7 mouse cellular contexts compared by ENCODE assay signal in genomic region chr7:80323336-80323735, GRCm38 (mm10). TPM values are rescaled to one million over a fixed set of nuclear protein-coding genes. Genes with fewer than 3 reads are reported as not detected.
A peak's percentile ranks its signal among the peaks of the same experiment; 100 is the strongest.
DNase-seq lines count a peak whose midpoint lies in the region; ATAC-seq lines count a peak whose summit lies in the region.

No protein-coding gene starts in this region.

- no peak for DNase-seq in lung, postnatal 14 days
- DNase-seq in gastrocnemius, adult 18-20 months (ENCODE audit: low spot score): no peak

- peaks cover 9% of the 10 kb centered on the region for H3K4me1 ChIP-seq in lung, embryonic 16.5 days (replicated peaks; ENCODE audit: control insufficient read depth, insufficient read depth, low read length)
- H3K4me1 ChIP-seq in forebrain, embryonic 12.5 days: peaks cover 22% of the 10 kb centered on the region
- H3K4me1 ChIP-seq in limb, embryonic 12.5 days (replicated peaks): peaks cover 13% of the 10 kb centered on the region
- H3K4me1 ChIP-seq in stomach, embryonic 15.5 days: no peaks in the 10 kb centered on the region; the same call in 1 of the 2 replicates

- no peak for ATAC-seq in lung, embryonic 16.5 days (ENCODE audit: low read depth)
- no peak for ATAC-seq in forebrain, embryonic 12.5 days (ENCODE audit: low FRiP score)
- ATAC-seq in limb, embryonic 12.5 days (ENCODE audit: insufficient number of reproducible peaks, insufficient read depth, low FRiP score, low TSS enrichment, low read depth): no peak
- ATAC-seq in stomach, embryonic 15.5 days (ENCODE audit: insufficient read depth, low FRiP score, low read depth): no peak
- no peak for ATAC-seq in CD4-positive, CD25-positive, alpha-beta regulatory T cell, adult 4 months

- no peaks in the 10 kb centered on the region for H3K9me3 ChIP-seq in lung, embryonic 16.5 days (ENCODE audit: control insufficient read depth, low read length)
- no peaks in the 10 kb centered on the region for H3K9me3 ChIP-seq in forebrain, embryonic 12.5 days
- H3K9me3 ChIP-seq in limb, embryonic 12.5 days: no peaks in the 10 kb centered on the region
- H3K9me3 ChIP-seq in stomach, embryonic 15.5 days: no peaks in the 10 kb centered on the region

- 13% methylated on average over 8 of the region's 8 CpGs for WGBS in lung, embryonic 16.5 days
- WGBS in forebrain, embryonic 12.5 days: 22% methylated on average over 8 of the region's 8 CpGs
- WGBS in limb, embryonic 12.5 days: 18% methylated on average over 8 of the region's 8 CpGs
- 11% methylated on average over 8 of the region's 8 CpGs for WGBS in stomach, embryonic 15.5 days

- peak overlapping the region; percentile 63 for H3K9ac ChIP-seq in lung, embryonic 16.5 days (ENCODE audit: low read length)
- H3K9ac ChIP-seq in forebrain, embryonic 12.5 days: peak overlapping the region; percentile 61
- H3K9ac ChIP-seq in limb, embryonic 12.5 days (replicated peaks): peak overlapping the region; percentile 58
- H3K9ac ChIP-seq in stomach, embryonic 15.5 days: peak overlapping the region; percentile 40

- no peaks in the 10 kb centered on the region for H3K27me3 ChIP-seq in lung, embryonic 16.5 days (ENCODE audit: control insufficient read depth, insufficient read depth, low read depth, low read length)
- no peaks in the 10 kb centered on the region for H3K27me3 ChIP-seq in forebrain, embryonic 12.5 days
- no peaks in the 10 kb centered on the region for H3K27me3 ChIP-seq in limb, embryonic 12.5 days
- no peaks in the 10 kb centered on the region for H3K27me3 ChIP-seq in stomach, embryonic 15.5 days (replicated peaks)

- peaks cover 19% of the 10 kb centered on the region for H3K36me3 ChIP-seq in lung, embryonic 16.5 days (ENCODE audit: control insufficient read depth, insufficient read depth, low read length)
- H3K36me3 ChIP-seq in forebrain, embryonic 12.5 days (replicated peaks): peaks cover 59% of the 10 kb centered on the region
- H3K36me3 ChIP-seq in limb, embryonic 12.5 days: peaks cover 61% of the 10 kb centered on the region
- H3K36me3 ChIP-seq in stomach, embryonic 15.5 days: peaks cover 26% of the 10 kb centered on the region

- peak overlapping the region; percentile 67 for H3K4me3 ChIP-seq in lung, embryonic 16.5 days (ENCODE audit: low read length)
- H3K4me3 ChIP-seq in forebrain, embryonic 12.5 days (replicated peaks): peak overlapping the region; percentile 64
- peak overlapping the region; percentile 61 for H3K4me3 ChIP-seq in limb, embryonic 12.5 days (replicated peaks)
- peak overlapping the region; percentile 64 for H3K4me3 ChIP-seq in stomach, embryonic 15.5 days (replicated peaks)

- peak overlapping the region; percentile 70 for H3K4me2 ChIP-seq in lung, embryonic 16.5 days (ENCODE audit: low read depth, low read length)
- H3K4me2 ChIP-seq in forebrain, embryonic 12.5 days: peak overlapping the region; percentile 83
- H3K4me2 ChIP-seq in limb, embryonic 12.5 days: peak overlapping the region; percentile 72
- peak overlapping the region; percentile 60 for H3K4me2 ChIP-seq in stomach, embryonic 15.5 days

- H3K27ac ChIP-seq in lung, embryonic 16.5 days (ENCODE audit: low read length): no peak overlapping the region; the same call in 1 of the 2 replicates
- peak overlapping the region; percentile 86 for H3K27ac ChIP-seq in forebrain, embryonic 12.5 days
- H3K27ac ChIP-seq in limb, embryonic 12.5 days: peak overlapping the region; percentile 82; the same call in 1 of the 2 replicates
- H3K27ac ChIP-seq in stomach, embryonic 15.5 days: peak overlapping the region; percentile 91; the same call in 1 of the 2 replicates

RNA-seq across cellular contexts. Expression of gene Rccd1, which starts 0.9 kb away (rescaled TPM):
- 7.2 and 8.9 TPM in 2 replicates for polyA plus RNA-seq in lung, embryonic 16.5 days (2015; fragmentation: Nextera tagmentation; extraction: Ambion mirVana)
- polyA plus RNA-seq in forebrain, embryonic 12.5 days (2016; fragmentation: Nextera tagmentation; extraction: Ambion mirVana): 14.1 and 19.1 TPM in 2 replicates
- polyA plus RNA-seq in limb, embryonic 12.5 days (2016; fragmentation: Nextera tagmentation; extraction: Ambion mirVana): 12.6 and 13.9 TPM in 2 replicates
- 10.0 and 13.8 TPM in 2 replicates for polyA plus RNA-seq in stomach, embryonic 15.5 days (2015; fragmentation: Nextera tagmentation; extraction: Ambion mirVana)
- total RNA-seq in gastrocnemius, adult 18-20 months (2021): 1 to 10 TPM; 6.7 to 7.8 TPM
- polyA plus RNA-seq in CD4-positive, CD25-positive, alpha-beta regulatory T cell, adult 4 months (2017; shearing (Covaris generic)): 1 to 10 TPM; 6.0 to 6.1 TPM

RNA-seq across cellular contexts. Expression of gene Unc45a, which starts 17.5 kb away (rescaled TPM):
- 40.8 and 42.3 TPM in 2 replicates for polyA plus RNA-seq in lung, embryonic 16.5 days (2015; fragmentation: Nextera tagmentation; extraction: Ambion mirVana)
- polyA plus RNA-seq in forebrain, embryonic 12.5 days (2016; fragmentation: Nextera tagmentation; extraction: Ambion mirVana): 43.5 and 45.5 TPM in 2 replicates
- polyA plus RNA-seq in limb, embryonic 12.5 days (2016; fragmentation: Nextera tagmentation; extraction: Ambion mirVana): 56.9 and 61.8 TPM in 2 replicates
- 35.5 and 38.3 TPM in 2 replicates for polyA plus RNA-seq in stomach, embryonic 15.5 days (2015; fragmentation: Nextera tagmentation; extraction: Ambion mirVana)
- 10 to 100 TPM in 1 of 2 experiments, 1 to 10 TPM in 1; 9.9 to 10.1 TPM for total RNA-seq in gastrocnemius, adult 18-20 months (2021)
- polyA plus RNA-seq in CD4-positive, CD25-positive, alpha-beta regulatory T cell, adult 4 months (2017; shearing (Covaris generic)): 10 to 100 TPM; 38.1 to 79.1 TPM

RNA-seq across cellular contexts. Expression of gene Hddc3, which starts 19.6 kb away (rescaled TPM):
- 20.9 and 21.9 TPM in 2 replicates for polyA plus RNA-seq in lung, embryonic 16.5 days (2015; fragmentation: Nextera tagmentation; extraction: Ambion mirVana)
- polyA plus RNA-seq in forebrain, embryonic 12.5 days (2016; fragmentation: Nextera tagmentation; extraction: Ambion mirVana): 24.4 and 28.3 TPM in 2 replicates
- 25.8 and 29.6 TPM in 2 replicates for polyA plus RNA-seq in limb, embryonic 12.5 days (2016; fragmentation: Nextera tagmentation; extraction: Ambion mirVana)
- 16.4 and 20.1 TPM in 2 replicates for polyA plus RNA-seq in stomach, embryonic 15.5 days (2015; fragmentation: Nextera tagmentation; extraction: Ambion mirVana)
- 10 to 100 TPM; 28.8 to 31.7 TPM for total RNA-seq in gastrocnemius, adult 18-20 months (2021)
- polyA plus RNA-seq in CD4-positive, CD25-positive, alpha-beta regulatory T cell, adult 4 months (2017; shearing (Covaris generic)): 1 to 10 TPM; 6.9 to 7.2 TPM

RNA-seq across cellular contexts. Expression of gene Prc1, which starts 29.1 kb away (rescaled TPM):
- 166 and 182 TPM in 2 replicates for polyA plus RNA-seq in lung, embryonic 16.5 days (2015; fragmentation: Nextera tagmentation; extraction: Ambion mirVana)
- 222 and 240 TPM in 2 replicates for polyA plus RNA-seq in forebrain, embryonic 12.5 days (2016; fragmentation: Nextera tagmentation; extraction: Ambion mirVana)
- polyA plus RNA-seq in limb, embryonic 12.5 days (2016; fragmentation: Nextera tagmentation; extraction: Ambion mirVana): 133 and 144 TPM in 2 replicates
- 139 and 142 TPM in 2 replicates for polyA plus RNA-seq in stomach, embryonic 15.5 days (2015; fragmentation: Nextera tagmentation; extraction: Ambion mirVana)
- under 1 TPM in 1 of 2 experiments, not detected in 1; 0.19 TPM for total RNA-seq in gastrocnemius, adult 18-20 months (2021)
- 10 to 100 TPM; 16.9 to 30.3 TPM for polyA plus RNA-seq in CD4-positive, CD25-positive, alpha-beta regulatory T cell, adult 4 months (2017; shearing (Covaris generic))

RNA-seq across cellular contexts. Expression of gene Man2a2, which starts 47.8 kb away (rescaled TPM):
- 20.4 and 21.1 TPM in 2 replicates for polyA plus RNA-seq in lung, embryonic 16.5 days (2015; fragmentation: Nextera tagmentation; extraction: Ambion mirVana)
- polyA plus RNA-seq in forebrain, embryonic 12.5 days (2016; fragmentation: Nextera tagmentation; extraction: Ambion mirVana): 23.8 and 26.0 TPM in 2 replicates
- polyA plus RNA-seq in limb, embryonic 12.5 days (2016; fragmentation: Nextera tagmentation; extraction: Ambion mirVana): 25.7 and 31.7 TPM in 2 replicates
- 16.3 and 16.4 TPM in 2 replicates for polyA plus RNA-seq in stomach, embryonic 15.5 days (2015; fragmentation: Nextera tagmentation; extraction: Ambion mirVana)
- 100 to 1,000 TPM; 132 to 136 TPM for total RNA-seq in gastrocnemius, adult 18-20 months (2021)
- polyA plus RNA-seq in CD4-positive, CD25-positive, alpha-beta regulatory T cell, adult 4 months (2017; shearing (Covaris generic)): 10 to 100 TPM; 10.4 to 22.3 TPM
